Mouse (Mus musculus) liver, embryonic 12.5 days (tissue): ENCODE data around the gene Spaca9. TPM values are rescaled to one million over a fixed set of nuclear protein-coding genes. Genes with fewer than 3 reads are reported as not detected.

Experiments
- ATAC-seq: fragments of 200-750 bp; cut with Nextera tagmentation; 2 replicates; pipeline ENCODE4 v1.8.0; 2017; ENCODE audit warnings: moderate number of reproducible peaks, mild to moderate bottlenecking, moderate library complexity
- H3K27ac ChIP-seq: fragments of 300-500 bp; sonication (generic); 2 replicates; pipeline ENCODE4 v1.5.1; 2016; ENCODE audit warnings: mild to moderate bottlenecking
- H3K27me3 ChIP-seq: fragments of 300-500 bp; sonication (generic); replicated peaks from 2 replicates; pipeline ENCODE4 v1.6.1; 2016; ENCODE audit warnings: mild to moderate bottlenecking, moderate library complexity
- H3K36me3 ChIP-seq: fragments of 300-500 bp; sonication (generic); 2 replicates; pipeline ENCODE4 v1.6.1; 2016; ENCODE audit warnings: mild to moderate bottlenecking, moderate library complexity
- H3K4me1 ChIP-seq: fragments of 300-500 bp; sonication (generic); 2 replicates; pipeline ENCODE4 v1.6.1; 2016
- H3K4me2 ChIP-seq: fragments of 300-500 bp; sonication (generic); 2 replicates; pipeline ENCODE4 v1.6.1; 2016; ENCODE audit warnings: mild to moderate bottlenecking, moderate library complexity
- H3K4me3 ChIP-seq: fragments of 300-500 bp; sonication (generic); 2 replicates; pipeline ENCODE4 v1.5.1; 2016; ENCODE audit warnings: mild to moderate bottlenecking, moderate library complexity
- H3K9ac ChIP-seq: fragments of 300-500 bp; sonication (generic); 2 replicates; pipeline ENCODE4 v1.6.1; 2016; ENCODE audit warnings: mild to moderate bottlenecking, moderate library complexity
- H3K9me3 ChIP-seq: fragments of 300-500 bp; sonication (generic); replicated peaks from 2 replicates; pipeline ENCODE4 v1.6.1; 2016; ENCODE audit warnings: mild to moderate bottlenecking, moderate library complexity
- WGBS: fragments of 180-500 bp; shearing (Covaris S2); methylation state at CpG from one replicate; pipeline ENCODE4 v1.1.7; 2016; ENCODE audit not compliant: insufficient replicate concordance; 5-methylcytosine and 5-hydroxymethylcytosine counted together
- polyA plus RNA-seq: library from polyadenylated mRNA; unstranded; fragments of >200 nt; fragmentation: Nextera tagmentation; extraction: Ambion mirVana; gene quantifications from 2 replicates; pipeline ENCODE4 v1.2.1, GENCODE M21; 2016

Spaca9 gene
- polyA plus RNA-seq, 1 experiment from 2014 or later: 2.6 TPM

DNA sequence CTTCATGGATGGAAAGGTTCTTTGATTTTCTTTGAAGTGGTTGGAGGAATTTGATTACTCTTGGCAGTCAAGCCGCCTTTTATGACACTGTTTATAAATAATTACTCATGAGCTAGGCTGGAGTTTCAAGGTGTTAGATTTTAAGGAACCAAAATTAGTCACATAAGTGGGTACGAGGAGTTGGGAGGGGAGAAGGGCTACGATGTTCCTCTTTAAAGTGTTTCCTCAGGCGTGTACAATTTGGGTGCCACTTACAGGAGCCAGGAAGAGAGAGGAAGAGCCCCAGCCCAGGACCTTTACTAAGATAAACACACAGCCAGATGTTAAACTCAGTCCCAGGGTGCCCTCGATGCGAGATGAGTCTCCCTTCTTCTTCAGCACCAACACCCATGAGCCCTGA is 7.3 kb upstream of the Spaca9 start:
- H3K4me3 ChIP-seq: no peak overlapping the region
- ATAC-seq: no peak
- H3K27me3 ChIP-seq: 0 out of 2 replicates have a peak, but pooled peaks cover 3% of the 10 kb centered on the region
- H3K9ac ChIP-seq: no peak overlapping the region
- WGBS: 32% methylated on average over 6 of the region's 6 CpGs
- H3K9me3 ChIP-seq: no peaks in the 10 kb centered on the region
- peaks cover 34% of the 10 kb centered on the region for H3K4me1 ChIP-seq
- no peaks in the 10 kb centered on the region for H3K36me3 ChIP-seq
- H3K27ac ChIP-seq: no peak overlapping the region
- H3K4me2 ChIP-seq: no peak overlapping the region

DNA sequence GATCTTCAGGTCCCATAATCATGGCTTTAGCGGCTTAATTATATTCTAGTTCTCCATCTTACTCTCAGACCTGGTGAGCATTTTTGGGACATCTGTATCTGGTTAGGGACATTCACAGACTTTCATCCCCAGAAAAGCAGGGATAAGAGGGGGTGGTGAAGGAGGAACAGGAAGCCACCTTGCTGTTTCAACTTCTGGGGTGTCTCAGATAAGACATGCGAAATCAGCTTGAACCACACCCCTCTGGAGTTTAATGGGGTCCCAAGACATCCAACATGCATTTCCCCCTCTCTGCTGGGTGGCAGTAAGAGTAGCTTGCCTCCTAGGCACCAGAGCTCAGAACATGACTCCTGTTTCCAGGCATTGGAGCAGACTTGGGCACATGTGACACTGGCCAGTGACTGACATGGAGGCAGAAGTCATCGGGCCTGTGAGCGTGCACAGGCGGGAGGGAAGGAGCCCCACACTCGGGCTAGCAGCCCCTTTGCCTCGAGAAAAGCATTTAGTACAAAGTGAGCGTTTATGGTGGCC is 6.6 kb upstream of the Spaca9 start:
- Histone ChIP-seq H3K27me3 (0 out of 2 replicates have a peak, but pooled peaks cover 3% of the 10 kb centered on the region), H3K4me2 (no peak overlapping the region), H3K9ac (no peak overlapping the region), H3K36me3 (no peaks in the 10 kb centered on the region), H3K27ac (no peak overlapping the region), H3K4me3 (no peak overlapping the region), H3K4me1 (peaks cover 40% of the 10 kb centered on the region), H3K9me3 (no peaks in the 10 kb centered on the region)
- 53% methylated on average over 8 of the region's 8 CpGs for WGBS
- no peak for ATAC-seq

DNA sequence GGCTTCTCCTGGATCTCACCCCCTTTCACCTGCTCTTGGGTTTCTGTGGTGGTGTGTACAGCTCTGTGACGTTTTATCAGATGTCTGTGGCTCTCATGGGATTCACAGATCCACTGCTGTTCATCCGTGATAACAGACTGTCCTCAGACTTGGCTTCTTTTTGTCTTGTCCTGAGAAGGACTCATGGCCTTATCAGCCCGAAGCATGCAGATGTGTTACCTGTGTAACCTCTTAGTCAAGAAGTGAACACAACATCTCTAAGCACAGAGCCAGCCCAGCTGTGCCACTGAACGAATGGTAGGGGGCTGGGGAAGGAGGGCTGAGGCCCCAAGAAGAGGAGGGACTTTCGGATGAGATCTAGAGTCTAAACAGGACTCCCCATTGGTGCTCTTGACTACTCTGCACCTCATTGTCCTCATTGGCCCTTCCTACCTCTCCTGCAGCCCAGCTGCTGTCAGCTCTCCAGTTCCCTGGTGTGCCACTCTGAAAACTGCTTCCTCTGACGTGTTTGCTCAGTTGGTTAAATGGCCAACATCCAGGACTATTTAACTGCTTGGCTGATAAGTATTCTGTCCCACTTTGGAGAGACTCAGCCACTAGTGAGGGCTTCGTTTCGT is 2.2 kb upstream of the Spaca9 start:
- H3K9ac ChIP-seq: no peak overlapping the region
- peak overlapping the region; percentile 59 for H3K27ac ChIP-seq
- H3K9me3 ChIP-seq: no peaks in the 10 kb centered on the region
- ATAC-seq: peak; percentile 84
- peaks cover 60% of the 10 kb centered on the region for H3K4me1 ChIP-seq
- H3K4me3 ChIP-seq: no peak overlapping the region
- peak overlapping the region; percentile 91 for H3K4me2 ChIP-seq
- no peaks in the 10 kb centered on the region for H3K36me3 ChIP-seq
- H3K27me3 ChIP-seq: peaks cover 12% of the 10 kb centered on the region
- 31% methylated on average over 8 of the region's 8 CpGs for WGBS

DNA sequence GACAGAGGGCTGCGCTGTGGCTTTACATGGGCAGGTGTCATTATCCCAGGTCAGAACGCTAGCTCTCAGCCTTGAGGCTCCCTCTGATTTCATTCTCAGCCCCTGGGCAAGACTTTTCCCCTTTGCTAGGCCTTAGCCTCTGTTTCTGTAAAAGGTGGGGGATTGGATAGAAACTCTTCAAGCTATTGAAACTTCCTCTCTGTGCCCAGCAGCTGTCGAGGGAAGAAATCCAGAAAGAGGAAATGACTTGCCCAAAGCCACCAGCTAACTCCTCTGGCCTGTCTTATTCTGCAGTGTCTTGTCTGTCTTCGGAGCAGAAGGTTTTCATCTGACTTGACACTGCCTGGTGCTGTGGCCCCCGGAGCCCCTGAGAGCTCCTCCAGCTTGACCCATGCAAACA is 961 bp downstream of the Spaca9 start:
- Histone ChIP-seq H3K9me3 (no peaks in the 10 kb centered on the region), H3K4me1 (peaks cover 47% of the 10 kb centered on the region), H3K4me3 (no peak overlapping the region), H3K27me3 (peaks cover 17% of the 10 kb centered on the region), H3K27ac (peak overlapping the region; percentile 42), H3K4me2 (peak overlapping the region; percentile 91; the same call in 1 of the 2 replicates), H3K36me3 (no peaks in the 10 kb centered on the region), H3K9ac (no peak overlapping the region)
- WGBS: 32% methylated on average over 5 of the region's 5 CpGs
- no peak for ATAC-seq

DNA sequence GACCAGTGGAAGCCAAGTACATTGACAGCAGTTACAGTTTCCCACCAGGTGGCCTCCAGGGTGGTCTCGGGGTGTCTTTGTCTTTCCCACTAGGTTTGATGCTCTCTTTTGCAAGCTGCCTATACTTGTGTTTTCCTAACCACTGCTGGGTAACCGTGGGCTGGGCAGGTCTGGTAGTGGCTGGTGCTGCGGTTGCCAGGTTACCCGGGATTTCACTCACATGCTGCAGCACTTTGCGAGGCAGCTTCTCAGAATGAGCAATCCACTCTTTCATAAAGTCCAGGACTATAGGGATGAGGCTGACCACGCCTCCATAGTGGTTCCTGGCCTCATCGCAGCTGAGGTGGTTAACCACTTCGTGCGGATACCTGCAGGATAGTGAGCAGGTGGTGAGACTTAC is 6.8 kb downstream of the Spaca9 start:
- Histone ChIP-seq H3K27ac (no peak overlapping the region), H3K9me3 (no peaks in the 10 kb centered on the region), H3K4me1 (no peaks in the 10 kb centered on the region), H3K9ac (no peak overlapping the region), H3K27me3 (peaks cover 8% of the 10 kb centered on the region; the same call in 1 of the 2 replicates), H3K4me2 (no peak overlapping the region), H3K4me3 (no peak overlapping the region), H3K36me3 (peaks cover 5% of the 10 kb centered on the region)
- no peak for ATAC-seq
- WGBS: 76% methylated on average over 9 of the region's 9 CpGs

DNA sequence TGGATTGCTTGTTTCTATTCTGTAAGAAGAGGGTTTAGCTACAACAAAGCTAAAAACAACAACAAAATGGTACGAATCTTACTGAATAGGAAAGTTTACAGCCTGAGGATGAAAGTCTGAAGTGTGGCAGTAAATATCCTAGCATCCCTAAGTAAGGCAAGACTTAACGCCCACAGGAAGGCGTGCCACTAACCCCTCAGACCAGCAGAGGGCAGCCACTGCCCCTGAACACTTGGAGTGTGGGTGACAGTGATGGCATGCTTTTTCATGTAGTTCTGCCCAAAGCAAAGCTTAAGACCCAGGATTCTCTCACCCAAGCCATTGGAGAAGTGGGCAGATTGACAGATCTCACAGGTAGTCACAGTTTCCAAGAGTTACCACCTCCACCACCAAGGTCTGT is 11.1 kb downstream of the Spaca9 start:
- 49% methylated on average over 3 of the region's 3 CpGs for WGBS
- no peaks in the 10 kb centered on the region for H3K9me3 ChIP-seq
- H3K36me3 ChIP-seq: peaks cover 48% of the 10 kb centered on the region
- no peak overlapping the region for H3K9ac ChIP-seq
- H3K4me1 ChIP-seq: no peaks in the 10 kb centered on the region
- no peak overlapping the region for H3K4me3 ChIP-seq
- no peak overlapping the region for H3K4me2 ChIP-seq
- 0 out of 2 replicates have a peak, but pooled peaks cover under 1% of the 10 kb centered on the region for H3K27me3 ChIP-seq
- no peak for ATAC-seq
- no peak overlapping the region for H3K27ac ChIP-seq

DNA sequence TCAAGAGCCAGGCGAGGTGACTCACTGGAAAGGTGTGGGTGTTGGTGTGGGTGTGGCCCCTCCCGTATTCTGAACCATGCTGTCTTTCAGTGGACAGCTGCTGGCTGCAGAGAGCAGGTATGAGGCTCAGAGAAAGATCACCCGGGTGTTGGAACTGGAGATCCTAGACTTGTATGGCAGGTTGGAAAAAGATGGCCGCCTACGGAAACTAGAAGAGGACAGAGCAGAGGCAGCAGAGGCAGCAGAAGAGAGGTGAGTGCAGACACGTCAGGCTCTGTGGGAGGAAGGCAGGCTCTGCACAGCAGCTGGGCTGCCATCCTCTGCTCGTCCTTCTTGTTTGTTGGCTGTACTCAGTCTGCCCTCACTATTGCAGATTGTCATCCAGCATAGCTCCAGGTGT is 13.6 kb downstream of the Spaca9 start:
- H3K36me3 ChIP-seq: peaks cover 73% of the 10 kb centered on the region
- no peak for ATAC-seq

DNA sequence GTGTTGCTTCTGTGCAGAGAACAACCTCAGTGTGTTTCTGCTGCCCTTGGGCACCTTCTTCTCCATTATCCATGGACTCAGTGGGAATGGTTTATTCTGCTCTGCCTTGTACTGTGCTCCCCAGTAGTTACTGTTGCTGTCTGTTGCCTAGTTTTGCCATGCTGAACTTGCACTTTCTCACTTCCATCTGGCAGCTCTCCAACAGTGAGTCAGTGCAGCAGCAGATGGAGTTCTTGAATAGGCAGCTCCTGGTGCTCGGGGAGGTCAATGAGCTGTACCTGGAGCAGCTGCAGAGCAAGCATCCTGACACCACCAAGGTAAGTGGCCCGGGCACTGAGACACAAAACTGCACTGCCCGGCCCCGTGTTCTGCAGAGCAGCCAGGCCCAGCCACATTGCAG is 17.8 kb downstream of the Spaca9 start:
- Histone ChIP-seq H3K36me3 (peaks cover 99% of the 10 kb centered on the region), H3K9ac (no peak overlapping the region), H3K4me2 (no peak overlapping the region), H3K27ac (no peak overlapping the region), H3K4me3 (no peak overlapping the region), H3K4me1 (no peaks in the 10 kb centered on the region), H3K27me3 (no peaks in the 10 kb centered on the region), H3K9me3 (no peaks in the 10 kb centered on the region)
- ATAC-seq: no peak
- WGBS: 88% methylated on average over 4 of the region's 4 CpGs

More for the DNA sequence above, 13.6 kb downstream of the Spaca9 start:
- Histone ChIP-seq H3K9me3 (no peaks in the 10 kb centered on the region), H3K27ac (no peak overlapping the region), H3K4me3 (no peak overlapping the region), H3K27me3 (no peaks in the 10 kb centered on the region), H3K4me1 (no peaks in the 10 kb centered on the region), H3K4me2 (no peak overlapping the region), H3K9ac (no peak overlapping the region)
- 78% methylated on average over 7 of the region's 7 CpGs for WGBS

DNA sequence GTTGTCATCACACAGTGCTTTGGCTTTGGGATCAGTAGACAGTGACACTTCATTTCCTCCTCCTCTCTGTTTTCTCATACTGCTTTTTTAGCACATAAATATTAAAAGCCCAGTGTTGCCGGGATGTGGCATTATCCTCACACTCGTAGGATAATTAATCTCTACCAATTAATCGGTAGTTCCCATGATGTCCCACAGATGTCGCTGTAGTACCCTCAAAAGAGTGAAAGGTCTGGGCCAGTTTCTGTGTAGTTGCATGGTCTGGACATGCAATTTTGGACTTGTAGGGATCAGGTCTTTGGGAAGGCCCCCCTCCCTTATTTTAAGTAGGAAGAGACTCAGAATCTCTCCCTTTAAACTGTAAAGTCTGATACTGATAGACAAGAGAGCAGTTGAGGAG is 18.8 kb downstream of the Spaca9 start:
- no peak overlapping the region for H3K9ac ChIP-seq
- no peaks in the 10 kb centered on the region for H3K9me3 ChIP-seq
- H3K4me2 ChIP-seq: no peak overlapping the region
- H3K27ac ChIP-seq: no peak overlapping the region
- no peak for ATAC-seq
- WGBS: 55% methylated on average over 4 of the region's 4 CpGs
- no peaks in the 10 kb centered on the region for H3K27me3 ChIP-seq
- no peak overlapping the region for H3K4me3 ChIP-seq
- H3K36me3 ChIP-seq: peaks cover 99% of the 10 kb centered on the region
- H3K4me1 ChIP-seq: no peaks in the 10 kb centered on the region

DNA sequence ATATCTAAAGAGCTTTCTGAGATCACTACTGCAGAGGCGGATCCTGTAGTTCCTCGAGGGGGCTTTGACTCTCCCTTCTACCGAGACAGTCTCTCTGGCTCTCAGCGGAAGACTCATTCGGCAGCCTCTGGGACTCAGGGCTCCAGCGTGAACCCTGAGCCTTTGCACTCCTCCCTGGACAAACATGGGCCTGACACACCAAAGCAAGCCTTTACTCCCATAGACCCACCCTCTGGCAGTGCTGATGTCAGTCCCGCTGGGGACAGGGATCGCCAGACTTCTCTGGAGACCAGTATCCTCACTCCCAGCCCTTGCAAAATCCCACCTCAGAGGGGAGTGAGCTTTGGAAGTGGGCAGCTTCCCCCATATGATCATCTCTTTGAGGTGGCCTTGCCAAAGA is 23.5 kb downstream of the Spaca9 start:
- Histone ChIP-seq H3K9me3 (no peaks in the 10 kb centered on the region), H3K4me3 (no peak overlapping the region), H3K9ac (no peak overlapping the region), H3K36me3 (peaks cover 95% of the 10 kb centered on the region), H3K4me1 (no peaks in the 10 kb centered on the region), H3K4me2 (no peak overlapping the region), H3K27ac (no peak overlapping the region), H3K27me3 (no peaks in the 10 kb centered on the region)
- peak; percentile 54; the same call in 1 of the 2 replicates for ATAC-seq
- 85% methylated on average over 8 of the region's 8 CpGs for WGBS

DNA sequence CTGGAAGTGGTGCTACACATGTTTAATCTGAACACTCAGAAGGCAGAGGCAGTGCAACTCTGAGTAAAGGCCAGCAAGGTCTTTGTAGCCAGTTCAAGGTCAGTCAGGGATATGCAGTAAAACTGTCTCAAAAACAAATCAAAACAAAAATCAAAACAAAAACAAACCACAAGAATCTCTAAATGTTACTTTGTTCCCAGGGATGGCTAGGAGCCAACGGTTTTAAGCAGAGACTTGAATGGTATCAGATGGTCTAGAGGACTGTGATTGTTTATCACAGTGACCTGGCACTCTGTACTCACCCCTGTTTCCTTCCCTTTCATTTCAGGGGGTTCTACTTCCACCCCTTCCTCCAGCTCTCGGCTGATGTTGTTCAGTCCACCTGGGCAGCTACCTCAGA is 28.1 kb downstream of the Spaca9 start:
- Histone ChIP-seq H3K9me3 (no peaks in the 10 kb centered on the region), H3K9ac (no peak overlapping the region), H3K27me3 (no peaks in the 10 kb centered on the region), H3K4me2 (no peak overlapping the region), H3K4me3 (no peak overlapping the region), H3K27ac (no peak overlapping the region), H3K4me1 (no peaks in the 10 kb centered on the region), H3K36me3 (peaks cover 94% of the 10 kb centered on the region)
- WGBS: 65% methylated on average over 2 of the region's 2 CpGs
- no peak for ATAC-seq

DNA sequence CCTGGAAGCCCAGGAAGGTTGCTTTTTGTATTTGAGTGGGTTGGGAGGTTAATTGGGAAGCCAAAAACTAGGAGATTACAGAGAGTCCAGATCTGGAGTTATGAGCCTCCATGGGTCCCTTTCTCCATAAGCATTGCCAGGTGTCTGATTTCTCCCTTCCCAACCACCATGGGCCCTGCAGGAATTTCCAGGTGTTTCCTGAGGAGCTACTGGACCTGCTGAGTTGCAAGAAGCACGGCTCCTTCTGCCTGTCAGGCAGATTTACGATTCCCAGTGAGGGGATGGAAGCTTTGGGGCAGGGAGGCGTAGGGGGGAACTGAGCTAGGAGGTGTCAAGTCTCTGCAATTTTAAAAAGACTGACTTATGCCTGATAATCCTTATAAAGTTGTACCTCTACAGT is 33.7 kb downstream of the Spaca9 start:
- H3K27me3 ChIP-seq: no peaks in the 10 kb centered on the region
- H3K4me1 ChIP-seq: peaks cover 11% of the 10 kb centered on the region
- 73% methylated on average over 3 of the region's 3 CpGs for WGBS
- H3K9me3 ChIP-seq: no peaks in the 10 kb centered on the region
- no peak overlapping the region for H3K9ac ChIP-seq
- no peak overlapping the region for H3K4me3 ChIP-seq
- ATAC-seq: no peak
- H3K4me2 ChIP-seq: no peak overlapping the region
- peaks cover 91% of the 10 kb centered on the region for H3K36me3 ChIP-seq
- no peak overlapping the region for H3K27ac ChIP-seq

DNA sequence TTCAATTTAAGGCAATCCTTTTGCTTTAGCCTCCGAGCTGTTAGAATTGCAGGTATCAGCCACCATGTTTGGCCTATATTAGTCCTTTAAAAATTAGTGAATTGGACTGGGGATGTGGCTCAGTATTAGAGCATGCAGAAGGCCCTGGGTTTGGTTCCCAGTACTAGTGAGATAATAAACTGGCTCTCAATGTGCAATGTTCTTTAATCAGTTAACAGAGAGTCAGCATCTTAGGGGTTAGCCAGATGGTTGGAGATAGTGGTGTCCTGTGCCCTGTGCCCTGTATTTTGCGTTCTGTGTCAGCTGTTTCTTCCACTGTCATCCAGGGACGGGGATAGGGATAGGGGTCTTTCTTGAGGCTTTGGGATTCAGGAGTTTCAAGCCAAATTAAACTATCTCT is 36.6 kb downstream of the Spaca9 start:
- peak; percentile 74 for ATAC-seq
- no peak overlapping the region for H3K4me2 ChIP-seq
- no peak overlapping the region for H3K27ac ChIP-seq
- H3K9ac ChIP-seq: no peak overlapping the region
- no peak overlapping the region for H3K4me3 ChIP-seq
- H3K4me1 ChIP-seq: peaks cover 11% of the 10 kb centered on the region
- H3K27me3 ChIP-seq: no peaks in the 10 kb centered on the region
- 64% methylated on average over 3 of the region's 3 CpGs for WGBS
- peaks cover 93% of the 10 kb centered on the region for H3K36me3 ChIP-seq
- no peaks in the 10 kb centered on the region for H3K9me3 ChIP-seq
